Mouse (Mus musculus) embryonic fibroblast, embryonic 13.5 days (primary cell): ENCODE data around the gene Cables2. TPM values are rescaled to one million over a fixed set of nuclear protein-coding genes. Genes with fewer than 3 reads are reported as not detected.

Experiments
- H3K27ac ChIP-seq: 2 replicates; pipeline ENCODE4 v1.5.1; 2012; ENCODE audit warnings: low read length, control low read depth, inconsistent platforms; ENCODE audit not compliant: insufficient read depth
- H3K4me1 ChIP-seq: 2 replicates; pipeline ENCODE4 v1.6.1; 2011; ENCODE audit warnings: low read length; ENCODE audit not compliant: control insufficient read depth, insufficient read depth
- H3K4me3 ChIP-seq: 2 replicates; pipeline ENCODE4 v1.5.1; 2011; ENCODE audit warnings: mild to moderate bottlenecking, control low read depth, low read length; ENCODE audit not compliant: insufficient read depth
- CTCF ChIP-seq: IDR thresholded peaks from 2 replicates; pipeline ENCODE4 v1.5.1; 2011; ENCODE audit warnings: mild to moderate bottlenecking, control low read depth, low read length, moderate library complexity, borderline replicate concordance; ENCODE audit not compliant: insufficient read depth
- POLR2A ChIP-seq: IDR thresholded peaks from 2 replicates; pipeline ENCODE4 v1.6.1; 2011; ENCODE audit warnings: low read depth, mild to moderate bottlenecking, control low read depth, low read length, moderate library complexity
- polyA plus RNA-seq: library from polyadenylated mRNA; stranded (reverse); fragments of >200 nt; gene quantifications from 2 replicates; pipeline ENCODE4 v1.2.4, GENCODE M21; 2011; ENCODE audit warnings: low read depth; ENCODE audit not compliant: missing spikeins, insufficient read length

The Cables2 gene
- polyA plus RNA-seq, 1 experiment: 12.5 TPM

DNA sequence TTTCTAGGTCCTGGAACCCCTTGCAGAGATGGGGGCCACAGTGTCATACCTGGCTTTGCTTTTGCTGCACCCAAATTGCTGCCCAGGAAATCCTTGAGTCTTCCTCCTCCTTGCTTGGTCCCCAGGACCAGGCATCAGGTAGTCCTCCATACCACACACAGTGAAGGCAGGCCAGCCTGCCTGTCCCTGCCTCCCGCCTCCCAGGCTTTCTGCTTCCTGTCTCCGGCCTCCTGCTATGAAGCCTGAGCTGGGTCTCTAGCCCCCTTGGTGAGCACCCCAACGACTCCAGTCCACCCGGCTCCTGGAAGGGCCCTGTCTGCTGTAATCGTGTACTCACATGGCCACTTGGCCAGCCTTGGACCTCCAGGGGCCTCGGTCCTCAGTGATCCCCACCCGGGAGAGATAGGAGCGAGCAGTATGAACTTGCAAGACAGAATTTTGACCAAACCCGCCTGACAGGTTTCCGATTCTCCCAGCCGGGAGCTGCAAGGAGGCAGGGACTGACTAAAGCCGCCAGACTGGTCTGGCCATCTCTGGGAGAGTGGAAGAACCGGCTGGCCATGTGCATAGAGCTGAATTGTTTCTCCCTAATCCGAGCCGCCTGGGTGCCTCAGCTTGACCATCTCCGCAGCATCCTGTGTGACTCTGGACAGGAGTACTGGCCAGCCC lies 16.3 kb upstream of the Cables2 start, which contains the start of gene Rbbp8nl:
Gene Rbbp8nl (minus strand): TSS at position 440 of the 669 bp plus-strand sequence.
- Histone ChIP-seq H3K27ac (no peak within 1 kb of the TSS), H3K4me3 (no peak within 1 kb of the TSS), H3K4me1 (no peaks in the 10 kb centered on the region)
- TF ChIP-seq CTCF (no peak), POLR2A (no peak)

DNA sequence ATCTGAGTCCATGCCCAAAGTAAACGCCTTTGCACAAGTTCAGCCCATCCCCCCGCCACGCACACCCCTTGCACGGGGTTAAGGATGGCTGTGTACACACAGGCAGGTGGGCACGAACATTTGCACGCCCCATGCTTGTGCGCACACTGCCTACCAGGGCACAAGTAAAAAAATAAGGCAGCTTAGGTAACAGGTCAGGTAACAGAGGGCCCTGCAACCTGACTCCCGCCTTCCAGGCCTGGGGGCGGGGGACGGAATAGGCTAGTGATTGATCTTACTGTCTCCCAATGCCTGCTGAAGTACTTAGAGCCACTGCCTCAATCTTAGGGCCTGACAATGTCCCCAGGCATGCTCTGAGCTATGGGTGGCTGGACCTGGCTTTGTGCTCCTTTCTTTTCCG lies 15.7 kb upstream of the Cables2 start:
- H3K27ac ChIP-seq: no peak overlapping the region
- no peak for TF ChIP-seq POLR2A
- no peak for TF ChIP-seq CTCF
- H3K4me1 ChIP-seq: no peaks in the 10 kb centered on the region
- H3K4me3 ChIP-seq: no peak overlapping the region

DNA sequence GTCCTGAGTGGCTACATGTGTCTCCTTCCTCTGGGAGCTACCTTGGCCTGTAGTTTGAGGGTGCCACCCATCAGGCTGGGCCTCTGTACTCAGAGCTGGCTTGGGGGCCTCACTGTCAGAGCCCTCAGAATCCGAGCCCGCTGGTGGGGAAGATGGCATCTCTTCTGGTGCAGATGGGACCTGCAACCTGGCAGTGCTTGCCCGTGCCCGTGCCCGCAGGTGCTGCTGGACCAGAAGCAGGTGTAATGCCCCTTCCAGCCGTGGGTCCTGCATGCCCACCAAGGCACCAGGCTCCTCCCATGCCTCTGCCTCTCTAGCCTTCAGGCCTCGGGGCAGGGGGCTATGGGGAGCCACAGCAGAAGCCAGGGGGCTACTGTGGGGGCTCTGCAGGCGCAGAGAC lies 6.0 kb upstream of the Cables2 start:
- no peak overlapping the region for H3K27ac ChIP-seq
- H3K4me3 ChIP-seq: no peak overlapping the region
- TF ChIP-seq CTCF (no peak), POLR2A (no peak)
- H3K4me1 ChIP-seq: no peaks in the 10 kb centered on the region

DNA sequence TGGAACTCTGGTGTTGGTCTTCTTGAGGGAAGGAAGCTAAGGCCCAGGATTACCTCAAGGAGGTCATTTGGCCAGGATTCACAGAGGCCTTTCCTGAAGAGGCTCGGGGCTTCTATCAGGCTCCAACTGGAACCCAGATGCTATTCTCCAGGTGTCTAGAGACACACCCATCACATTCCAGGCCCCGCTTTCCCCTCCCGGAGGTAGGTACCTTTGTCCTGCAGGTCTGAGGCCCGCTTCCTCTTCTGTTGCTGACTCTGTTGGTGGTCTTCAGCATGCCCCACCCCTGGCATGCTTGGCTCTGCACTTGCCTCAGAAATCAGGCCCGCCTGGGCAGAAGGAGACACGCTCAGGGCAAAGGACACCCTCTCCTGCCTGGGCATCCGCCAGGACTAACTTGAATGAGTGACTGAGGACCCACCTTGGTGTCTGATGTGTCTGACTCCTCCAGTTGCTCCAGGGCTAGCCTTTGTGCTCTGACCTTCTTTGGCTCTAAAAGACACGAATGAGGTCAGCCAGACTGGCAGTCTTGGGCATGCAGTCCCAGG lies 4.6 kb upstream of the Cables2 start:
- Histone ChIP-seq H3K4me1 (no peaks in the 10 kb centered on the region), H3K4me3 (no peak overlapping the region), H3K27ac (no peak overlapping the region)
- TF ChIP-seq POLR2A (no peak), CTCF (no peak)

DNA sequence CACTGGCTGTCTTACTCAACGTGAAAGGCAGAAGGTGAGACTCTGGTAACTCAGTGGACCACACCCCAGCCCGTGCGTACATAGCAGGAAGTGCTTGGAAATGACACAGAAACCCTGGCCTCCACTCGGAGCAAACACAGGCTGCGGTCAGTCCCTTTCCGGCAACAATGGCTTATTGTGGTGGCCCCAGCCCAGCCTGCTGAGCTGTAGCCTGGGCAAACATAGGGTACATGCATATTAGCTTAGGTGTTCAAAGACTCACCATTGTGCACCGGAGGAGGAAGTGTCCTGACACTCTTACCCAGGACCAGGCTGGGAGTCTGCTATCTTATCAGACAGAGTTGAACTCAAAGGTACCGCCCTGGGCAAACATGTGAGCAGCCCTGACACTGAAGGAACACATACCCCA lies 3.6 kb upstream of the Cables2 start:
- no peak overlapping the region for H3K4me3 ChIP-seq
- H3K4me1 ChIP-seq: no peaks in the 10 kb centered on the region
- H3K27ac ChIP-seq: no peak overlapping the region
- no peak for TF ChIP-seq POLR2A
- no peak for TF ChIP-seq CTCF

DNA sequence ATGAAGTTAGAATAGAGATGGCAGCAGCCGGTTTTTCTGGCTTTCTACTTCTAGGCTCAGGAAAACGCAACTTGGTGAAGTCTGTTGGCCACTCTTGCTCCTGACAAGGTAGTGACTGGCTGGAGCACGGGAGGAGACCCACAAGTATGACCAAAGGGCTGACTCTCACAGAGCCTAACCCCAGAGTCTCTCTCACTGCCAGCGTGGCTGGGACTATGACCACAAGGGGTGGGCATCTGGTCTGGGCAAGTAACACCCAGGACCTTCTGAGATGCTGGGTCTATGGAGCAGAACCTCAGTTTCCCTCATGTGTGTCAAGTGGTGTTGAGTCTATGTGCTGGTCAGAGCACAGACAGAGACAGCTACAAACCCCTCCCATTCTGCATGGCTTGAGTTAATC lies 3.1 kb upstream of the Cables2 start:
- TF ChIP-seq CTCF (no peak), POLR2A (no peak)
- Histone ChIP-seq H3K4me3 (no peak overlapping the region), H3K4me1 (no peaks in the 10 kb centered on the region), H3K27ac (no peak overlapping the region)

DNA sequence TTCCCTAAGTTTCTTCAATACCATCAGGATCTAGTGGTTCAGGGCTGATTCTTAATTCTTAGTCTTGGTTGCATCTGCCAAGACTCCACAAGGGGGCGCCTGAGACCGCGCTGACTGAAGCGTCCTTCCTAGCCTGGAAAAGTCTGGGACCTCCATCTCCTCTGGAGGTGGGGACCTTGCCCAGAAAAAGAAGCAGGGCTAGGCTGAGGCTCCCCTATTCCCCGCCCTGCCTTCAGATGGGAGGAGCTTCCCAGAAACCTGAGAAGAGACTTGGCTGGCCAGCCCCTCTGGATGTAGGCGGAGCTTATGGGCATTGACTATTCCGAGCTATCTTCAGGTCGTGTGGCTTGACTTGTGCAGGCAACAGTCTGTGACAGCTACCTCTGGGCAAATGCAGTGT lies 2.5 kb upstream of the Cables2 start:
- Histone ChIP-seq H3K4me3 (no peak overlapping the region), H3K4me1 (no peaks in the 10 kb centered on the region), H3K27ac (no peak overlapping the region)
- TF ChIP-seq CTCF (peak; percentile 66), POLR2A (no peak)

DNA sequence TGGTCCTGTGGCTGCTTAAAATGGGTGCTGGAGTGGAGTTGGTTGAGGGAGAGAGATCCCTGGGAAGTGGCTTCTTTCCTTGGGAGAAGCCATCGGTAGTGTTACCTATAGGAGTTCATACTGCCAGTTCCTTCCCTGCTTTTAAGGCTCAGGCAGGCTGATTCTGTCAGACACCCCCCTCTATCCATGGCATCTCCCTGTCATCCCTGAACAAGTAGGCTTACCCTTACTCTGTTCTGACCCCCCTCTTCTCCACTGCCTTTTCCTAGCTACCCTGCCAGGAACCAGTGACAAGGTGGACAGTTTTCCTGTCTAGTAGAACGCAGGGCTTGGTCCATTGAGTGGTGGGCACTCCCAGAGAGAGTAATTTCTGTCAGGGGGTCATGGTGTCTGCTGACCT lies 1.2 kb upstream of the Cables2 start:
- TF ChIP-seq CTCF (no peak), POLR2A (no peak)
- Histone ChIP-seq H3K4me3 (no peak overlapping the region), H3K4me1 (no peaks in the 10 kb centered on the region), H3K27ac (no peak overlapping the region)

DNA sequence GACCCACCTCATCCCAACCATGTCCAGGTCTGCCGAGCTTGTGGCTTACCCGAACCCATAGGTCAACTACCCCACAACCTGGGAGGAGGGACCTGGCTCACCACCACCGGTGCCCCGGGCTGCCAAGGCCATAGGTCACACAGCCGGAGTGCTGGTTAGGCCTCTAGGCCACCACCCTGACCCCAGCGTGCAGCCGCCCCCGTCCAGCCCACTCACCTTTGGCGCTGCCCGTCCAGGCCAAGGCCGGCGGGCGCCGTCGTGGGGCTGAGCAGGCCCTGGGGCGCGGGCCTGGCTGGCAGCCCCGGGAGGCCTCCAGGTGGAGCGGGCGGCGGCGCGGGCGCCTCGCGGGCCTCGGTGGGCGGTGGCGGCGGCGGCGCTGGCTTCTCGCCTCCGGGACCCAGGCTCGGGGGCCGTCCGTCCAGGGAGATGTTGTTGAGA lies 393 bp downstream of the Cables2 start:
- Histone ChIP-seq H3K4me3 (peak overlapping the region; percentile 49), H3K27ac (no peak overlapping the region), H3K4me1 (no peaks in the 10 kb centered on the region)
- no peak for TF ChIP-seq CTCF
- no peak for TF ChIP-seq POLR2A

DNA sequence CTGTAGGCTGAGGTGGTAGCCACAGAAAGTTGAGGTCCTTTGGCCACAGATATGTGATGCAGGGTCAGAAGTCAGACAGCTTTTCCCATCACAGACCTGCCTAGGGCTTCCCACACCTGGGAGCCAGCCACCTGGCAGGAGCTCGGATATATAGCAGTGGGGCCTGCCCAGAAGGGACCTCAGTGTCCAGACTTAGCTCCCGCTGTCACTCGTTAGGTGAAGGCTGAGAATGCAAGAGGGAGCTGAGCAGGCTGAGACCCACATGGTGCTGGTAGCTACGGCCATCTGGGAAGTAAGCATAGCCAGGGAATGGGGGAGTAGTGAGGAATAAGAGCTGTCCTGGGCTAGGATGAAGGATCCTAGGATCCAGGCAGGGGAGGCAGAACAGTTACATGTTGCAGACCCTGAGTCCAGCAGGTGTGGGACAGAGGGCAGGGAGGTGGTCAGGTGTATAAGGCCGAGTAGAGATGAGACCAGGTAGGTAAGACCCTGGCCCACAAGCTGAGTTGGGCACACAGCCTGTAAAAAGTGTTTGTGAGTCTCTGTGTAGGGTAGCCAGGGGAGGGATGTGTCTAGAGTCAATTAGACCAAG lies 1.4 kb downstream of the Cables2 start:
- no peaks in the 10 kb centered on the region for H3K4me1 ChIP-seq
- H3K27ac ChIP-seq: no peak overlapping the region
- TF ChIP-seq POLR2A (no peak), CTCF (no peak)
- H3K4me3 ChIP-seq: no peak overlapping the region
